Mouse (Mus musculus) MEL (cell line): ENCODE measurements around the gene Nup93. TPM values are rescaled to one million over a fixed set of nuclear protein-coding genes. Genes with fewer than 3 reads are reported as not detected.

Source experiments
- DNase-seq: peaks from one replicate; pipeline ENCODE4 v3.0.0; 2011; ENCODE audit warnings: low read depth, low spot score
- H3K27ac ChIP-seq: 2 replicates; pipeline ENCODE4 v1.5.1; 2012; ENCODE audit warnings: low read depth, mild to moderate bottlenecking, control low read depth, low read length, moderate library complexity; ENCODE audit not compliant: control insufficient read depth
- H3K27me3 ChIP-seq, 2 experiments: fragments of 150-350 bp in 1 of 2; sonication (generic) in 1 of 2; 2 replicates each; pipeline ENCODE4 v1.6.1; 2012; ENCODE audit warnings: low read length in 2 of 2, mild to moderate bottlenecking in 2 of 2, improper control_type of control experiment in 1 of 2, moderate library complexity in 1 of 2; ENCODE audit not compliant: insufficient read depth in 2 of 2, control insufficient read depth in 1 of 2
- H3K36me3 ChIP-seq, 2 experiments: 2 replicates each; pipeline ENCODE4 v1.6.1; 2012 to 2014; ENCODE audit warnings: low read length in 2 of 2, improper control_type of control experiment in 1 of 2, inconsistent platforms in 1 of 2, mild to moderate bottlenecking in 1 of 2; ENCODE audit not compliant: insufficient read depth in 2 of 2, control insufficient read depth in 1 of 2
- H3K4me1 ChIP-seq, 2 experiments: fragments of 150-350 bp in 1 of 2; sonication (generic) in 1 of 2; 2 replicates each; pipeline ENCODE4 v1.6.1; 2012; ENCODE audit warnings: low read length in 2 of 2, improper control_type of control experiment in 1 of 2, mild to moderate bottlenecking in 1 of 2; ENCODE audit not compliant: insufficient read depth in 2 of 2, control insufficient read depth in 1 of 2
- H3K4me3 ChIP-seq, 2 experiments: fragments of 150-350 bp in 1 of 2; sonication (generic) in 1 of 2; 2 replicates each; pipeline ENCODE4 v1.5.1; 2012; ENCODE audit warnings: low read depth in 2 of 2, low read length in 2 of 2, mild to moderate bottlenecking in 2 of 2, moderate library complexity in 2 of 2, control low read depth in 1 of 2, improper control_type of control experiment in 1 of 2; ENCODE audit not compliant: control insufficient read depth in 1 of 2, insufficient read depth in 1 of 2
- H3K79me2 ChIP-seq: 2 replicates; pipeline ENCODE4 v1.6.1; 2012; ENCODE audit warnings: mild to moderate bottlenecking, low read length, moderate library complexity; ENCODE audit not compliant: control insufficient read depth, poor library complexity, insufficient read depth
- H3K9ac ChIP-seq: 2 replicates; pipeline ENCODE4 v1.6.1; 2012; ENCODE audit warnings: low read depth, mild to moderate bottlenecking, control low read depth, low read length, moderate library complexity; ENCODE audit not compliant: control insufficient read depth, poor library complexity, severe bottlenecking
- H3K9me3 ChIP-seq: fragments of 150-350 bp; sonication (generic); replicated peaks from 2 replicates; pipeline ENCODE4 v1.6.1; 2012; ENCODE audit warnings: mild to moderate bottlenecking, low read length, improper control_type of control experiment, moderate library complexity; ENCODE audit not compliant: insufficient read depth
- BHLHE40 ChIP-seq: IDR thresholded peaks from 2 replicates; pipeline ENCODE4 v1.6.1; 2012; ENCODE audit warnings: low read depth, mild to moderate bottlenecking, inconsistent platforms, low read length, improper control_type of control experiment, borderline replicate concordance
- CHD1 ChIP-seq: IDR thresholded peaks from 2 replicates; pipeline ENCODE4 v1.6.1; 2012; ENCODE audit warnings: low read depth, mild to moderate bottlenecking, inconsistent platforms, low read length, improper control_type of control experiment
- EP300 ChIP-seq, 2 experiments: IDR thresholded peaks; 2 replicates each; pipeline ENCODE4 v1.6.1; 2011; ENCODE audit warnings: improper control_type of control experiment in 2 of 2, low read length in 2 of 2, low read depth in 1 of 2, mild to moderate bottlenecking in 1 of 2
- ETS1 ChIP-seq: IDR thresholded peaks from 2 replicates; pipeline ENCODE4 v1.6.1; 2012; ENCODE audit warnings: low read depth, mild to moderate bottlenecking, inconsistent platforms, low read length, improper control_type of control experiment, moderate library complexity
- HCFC1 ChIP-seq: IDR thresholded peaks from 2 replicates; pipeline ENCODE4 v1.6.1; 2012; ENCODE audit warnings: low read depth, mild to moderate bottlenecking, inconsistent platforms, low read length, improper control_type of control experiment, moderate library complexity
- KAT2A ChIP-seq: conservative IDR thresholded peaks from 2 replicates; pipeline ENCODE4 v1.6.1; 2012; ENCODE audit warnings: low read depth, low read length, improper control_type of control experiment, inconsistent platforms
- MXI1 ChIP-seq: IDR thresholded peaks from 2 replicates; pipeline ENCODE4 v1.6.1; 2011; ENCODE audit warnings: mild to moderate bottlenecking, low read depth, low read length, improper control_type of control experiment
- MYC ChIP-seq: IDR thresholded peaks from 2 replicates; pipeline ENCODE4 v1.6.1; 2011; ENCODE audit warnings: low read depth, mild to moderate bottlenecking, low read length, improper control_type of control experiment, moderate library complexity
- POLR2AphosphoS5 ChIP-seq: IDR thresholded peaks from 2 replicates; pipeline ENCODE4 v1.6.1; 2012; ENCODE audit warnings: low read depth, borderline replicate concordance, mild to moderate bottlenecking, inconsistent platforms, low read length, moderate library complexity, mixed read lengths
- TBP ChIP-seq: IDR thresholded peaks from 2 replicates; pipeline ENCODE4 v1.8.0; 2011; ENCODE audit warnings: low read depth, low read length, improper control_type of control experiment
- UBTF ChIP-seq: IDR thresholded peaks from 2 replicates; pipeline ENCODE4 v1.6.1; 2012; ENCODE audit warnings: low read depth, mild to moderate bottlenecking, inconsistent platforms, low read length, improper control_type of control experiment, moderate library complexity, borderline replicate concordance; ENCODE audit not compliant: insufficient read depth
- USF1 ChIP-seq: IDR thresholded peaks from 2 replicates; pipeline ENCODE4 v1.6.1; 2014; ENCODE audit warnings: low read depth, mild to moderate bottlenecking, inconsistent platforms, low read length, improper control_type of control experiment, moderate library complexity
- USF2 ChIP-seq, 2 experiments: IDR thresholded peaks; 2 replicates each; pipeline ENCODE4 v1.6.1; 2011 to 2012; ENCODE audit warnings: improper control_type of control experiment in 2 of 2, low read length in 2 of 2, borderline replicate concordance in 1 of 2, inconsistent platforms in 1 of 2, low read depth in 1 of 2, mild to moderate bottlenecking in 1 of 2; ENCODE audit not compliant: insufficient read depth in 1 of 2
- ZC3H11A ChIP-seq: IDR thresholded peaks from 2 replicates; pipeline ENCODE4 v1.6.1; 2012; ENCODE audit warnings: low read depth, mild to moderate bottlenecking, inconsistent platforms, low read length, improper control_type of control experiment
- ZKSCAN1 ChIP-seq: IDR thresholded peaks from 2 replicates; pipeline ENCODE4 v1.6.1; 2012; ENCODE audit warnings: low read depth, mild to moderate bottlenecking, inconsistent platforms, low read length, improper control_type of control experiment, moderate library complexity
- ZNF384 ChIP-seq: IDR thresholded peaks from 2 replicates; pipeline ENCODE4 v1.6.1; 2012; ENCODE audit warnings: low read depth, mild to moderate bottlenecking, inconsistent platforms, low read length, improper control_type of control experiment
- polyA plus RNA-seq, 2 experiments: library from polyadenylated mRNA; stranded (reverse) in 1 of 2; unstranded in 1 of 2; fragments of >175 nt in 1 of 2; fragments of >200 nt in 1 of 2; gene quantifications; 2 replicates each; pipeline versions ENCODE4 v1.2.1 to v1.2.4; 2012; ENCODE audit warnings: low replicate concordance in 2 of 2, low read depth in 1 of 2; ENCODE audit not compliant: insufficient read length in 2 of 2, insufficient read depth in 1 of 2, missing spikeins in 1 of 2
- total RNA-seq: library from RNA; depleted of rRNA; stranded (reverse); fragments of 300-350 nt; gene quantifications from 2 replicates; pipeline ENCODE4 v1.2.3, GENCODE M21; 2012

The Nup93 gene
- total and polyA plus RNA-seq, 3 experiments: 71.6 to 292 (median 110) TPM

GRCm38 (mm10) chr8:94183117-94183516 is 31.2 kb upstream of the Nup93 start (continued):
- peak; percentile 55; the same call in 1 of the 2 replicates for TF ChIP-seq HCFC1
- TF ChIP-seq ZNF384: peak; percentile 95
- TF ChIP-seq ETS1: peak; percentile 46; the same call in 1 of the 2 replicates
- TF ChIP-seq, all 39 proteins: peak for 19

GRCm38 (mm10) chr8:94184357-94184843 is 30.0 kb upstream of the Nup93 start:
- H3K36me3 ChIP-seq: peaks cover 0 to 6% of the 10 kb centered on the region in 2 experiments; a peak in 1 of 4 replicates
- no peak overlapping the region for H3K9ac ChIP-seq
- H3K27ac ChIP-seq: no peak overlapping the region
- no peak for TF ChIP-seq ZKSCAN1
- TF ChIP-seq USF1: no peak
- no peak for TF ChIP-seq ETS1
- no peak for TF ChIP-seq POLR2AphosphoS5
- no peak for TF ChIP-seq BHLHE40
- TF ChIP-seq USF2 (IDR thresholded peaks at IDR 0.05; ENCODE audit: borderline replicate concordance in 1 of 2, insufficient read depth in 1 of 2, low read depth in 1 of 2, low read length in 2 of 2): no peak
- TF ChIP-seq TBP: no peak
- TF ChIP-seq MYC: no peak
- no peak for TF ChIP-seq CHD1
- TF ChIP-seq MXI1: no peak
- no peak for TF ChIP-seq UBTF
- TF ChIP-seq KAT2A: no peak
- no peak overlapping the region for H3K4me3 ChIP-seq
- H3K4me1 ChIP-seq: peaks cover 0 to 23% of the 10 kb centered on the region in 2 experiments; a peak in 2 of 4 replicates
- no peaks in the 10 kb centered on the region for H3K27me3 ChIP-seq
- H3K79me2 ChIP-seq: peaks cover 13% of the 10 kb centered on the region
- DNase-seq: no peak
- H3K9me3 ChIP-seq: no peaks in the 10 kb centered on the region

GRCm38 (mm10) chr8:94185791-94186190 is 28.6 kb upstream of the Nup93 start:
- Histone ChIP-seq H3K36me3 (peaks cover 0 to 20% of the 10 kb centered on the region in 2 experiments; a peak in 2 of 4 replicates), H3K9ac (no peak overlapping the region), H3K9me3 (no peaks in the 10 kb centered on the region), H3K4me1 (peaks cover 11 to 37% of the 10 kb centered on the region in 2 experiments), H3K4me3 (no peak overlapping the region), H3K27me3 (no peaks in the 10 kb centered on the region), H3K79me2 (no peaks in the 10 kb centered on the region; the same call in 1 of the 2 replicates), H3K27ac (no peak overlapping the region)
- no peak for DNase-seq
- TF ChIP-seq ZC3H11A (no peak), EP300 (IDR thresholded peaks at IDR 0.05; ENCODE audit: low read depth in 1 of 2, low read length in 2 of 2) (no peak), CHD1 (no peak)
